Mouse (Mus musculus): ENCODE measurements around the gene Tiam1.

GRCm38 (mm10) chr16:90003556-90003955 lies 140.0 kb downstream of the Tiam1 start:
- TF ChIP-seq CTCF (IDR thresholded peaks at IDR 0.05; ENCODE audit: insufficient read depth, low read depth, low read length) (no peak), POLR2A (IDR thresholded peaks at IDR 0.05; ENCODE audit: insufficient read depth, low read depth, low read length) (no peak)
